Mouse (Mus musculus) spleen, adult 2 months (tissue): ENCODE data around the gene Fgfr1op. TPM values are rescaled to one million over a fixed set of nuclear protein-coding genes. Genes with fewer than 3 reads are reported as not detected.
A peak's percentile ranks its signal among the peaks of the same experiment; 100 is the strongest.
"Not testable (repeated sequence)": the region's sequence is repeated elsewhere in the genome, so short reads cannot be mapped to it uniquely, and the experiment has no call there.

Source experiments
- DNase-seq, 2 experiments: peaks; one replicate each; pipeline versions ENCODE4 v3.0.0 to v3.0.0-alpha.2; 2012 to 2021; ENCODE audit warnings: low spot score in 2 of 2, low read depth in 1 of 2
- H3K27ac ChIP-seq: fragments of 200-500 bp; 2 replicates; pipeline ENCODE4 v1.5.1; 2012; ENCODE audit warnings: low read length, inconsistent platforms; ENCODE audit not compliant: insufficient read depth
- H3K27me3 ChIP-seq: fragments of 200-500 bp; 2 replicates; pipeline ENCODE4 v1.6.1; 2012; ENCODE audit warnings: mild to moderate bottlenecking, moderate library complexity, low read length, inconsistent platforms; ENCODE audit not compliant: control insufficient read depth, insufficient read depth
- H3K36me3 ChIP-seq: fragments of 200-500 bp; 2 replicates; pipeline ENCODE4 v1.6.1; 2012; ENCODE audit warnings: mild to moderate bottlenecking, low read length, inconsistent platforms; ENCODE audit not compliant: control insufficient read depth, insufficient read depth
- H3K4me1 ChIP-seq: fragments of 200-500 bp; 2 replicates; pipeline ENCODE4 v1.6.1; 2011; ENCODE audit warnings: inconsistent platforms; ENCODE audit not compliant: control insufficient read depth, insufficient read depth, insufficient read length
- H3K4me3 ChIP-seq: fragments of 200-500 bp; 2 replicates; pipeline ENCODE4 v1.5.1; 2011; ENCODE audit warnings: mild to moderate bottlenecking, inconsistent platforms; ENCODE audit not compliant: insufficient read depth, insufficient read length; ENCODE audit errors: extremely low read depth
- WGBS: fragments of 180-500 bp; shearing (Covaris S2); methylation state at CpG from one replicate; pipeline ENCODE4 v1.1.7; 2018; 5-methylcytosine and 5-hydroxymethylcytosine counted together
- polyA plus RNA-seq: library from polyadenylated mRNA; depleted of rRNA; stranded (reverse); fragments of >200 nt; gene quantifications from 2 replicates; pipeline ENCODE4 v1.2.3, GENCODE M21; 2012; rRNA removed

The Fgfr1op gene
- polyA plus RNA-seq: 1.9 and 2.2 TPM in 2 replicates

DNA sequence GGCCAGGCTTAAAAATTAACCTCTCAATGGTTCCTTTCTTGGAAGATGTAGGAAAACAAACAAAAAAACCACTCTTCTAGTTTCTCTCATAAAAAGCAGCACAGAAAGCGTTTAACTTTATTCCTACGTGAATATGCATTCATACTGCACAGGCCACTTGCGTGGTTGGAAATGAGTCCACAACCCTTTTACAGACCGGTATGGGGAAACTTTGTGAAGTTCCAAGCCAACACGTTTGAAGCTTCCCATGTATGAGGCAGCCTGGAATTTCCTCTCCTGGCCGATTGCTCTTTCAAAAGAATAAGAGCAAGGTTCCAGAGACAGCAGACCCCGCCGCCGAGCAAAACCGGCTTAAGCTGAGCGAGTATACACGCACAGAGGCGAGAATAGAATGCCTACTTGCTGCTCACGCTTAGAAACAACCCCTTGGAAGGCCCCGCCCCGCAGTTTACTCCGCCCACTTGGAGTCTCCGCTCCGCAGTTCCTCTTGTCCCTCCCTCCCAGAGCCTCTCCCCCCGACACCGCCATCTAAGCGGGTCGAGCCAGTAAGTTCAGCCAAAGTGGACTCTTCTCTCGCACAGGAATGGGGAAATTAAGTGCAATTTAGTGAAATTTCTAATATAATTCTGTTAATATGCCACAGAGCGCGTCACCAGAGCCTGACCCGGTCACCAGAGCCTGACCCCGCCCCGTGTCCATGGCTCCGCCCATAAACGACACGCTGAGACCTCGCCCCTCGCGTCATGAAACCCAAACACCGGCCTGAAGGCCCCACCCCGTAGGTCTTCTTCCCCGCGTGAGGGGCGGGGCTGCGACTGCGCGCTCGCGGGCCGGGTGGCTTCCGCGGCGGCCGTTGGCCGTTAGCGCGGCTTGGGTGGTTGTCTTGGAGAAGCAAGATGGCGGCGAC is at the start of gene Fgfr1op:
Fgfr1op (plus strand) TSS at position 801 of the 907 bp plus-strand sequence.
- WGBS: 1% methylated on average over 21 of the region's 55 CpGs
- H3K4me1 ChIP-seq, H3K36me3 ChIP-seq, DNase-seq, H3K27me3 ChIP-seq: not testable (repeated sequence)
- Histone ChIP-seq H3K27ac (peak within 1 kb of the TSS; percentile 48), H3K4me3 (peak within 1 kb of the TSS; percentile 56)

DNA sequence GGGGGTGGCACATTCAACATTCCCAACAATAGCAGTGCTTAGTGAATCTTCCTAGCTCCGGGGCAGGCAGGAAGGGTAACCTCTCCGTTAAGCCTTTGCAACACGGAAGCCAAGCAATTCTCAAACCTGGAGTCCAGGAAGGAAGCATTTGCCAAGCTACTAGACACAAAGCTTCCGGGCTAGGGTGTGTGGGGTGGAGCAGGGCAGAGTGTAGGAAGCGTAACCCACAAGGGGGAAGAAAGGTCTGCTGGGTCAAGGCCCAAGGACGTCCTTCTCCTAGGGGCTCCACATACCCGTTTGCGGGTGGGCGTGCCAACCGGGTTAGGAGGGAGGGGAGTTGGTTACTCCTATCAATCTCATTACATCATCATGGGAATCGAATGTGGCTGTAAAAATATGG is 48.9 kb upstream of the Fgfr1op start:
- 4% methylated on average over 9 of the region's 11 CpGs for WGBS
- H3K27ac ChIP-seq: not testable (repeated sequence)

DNA sequence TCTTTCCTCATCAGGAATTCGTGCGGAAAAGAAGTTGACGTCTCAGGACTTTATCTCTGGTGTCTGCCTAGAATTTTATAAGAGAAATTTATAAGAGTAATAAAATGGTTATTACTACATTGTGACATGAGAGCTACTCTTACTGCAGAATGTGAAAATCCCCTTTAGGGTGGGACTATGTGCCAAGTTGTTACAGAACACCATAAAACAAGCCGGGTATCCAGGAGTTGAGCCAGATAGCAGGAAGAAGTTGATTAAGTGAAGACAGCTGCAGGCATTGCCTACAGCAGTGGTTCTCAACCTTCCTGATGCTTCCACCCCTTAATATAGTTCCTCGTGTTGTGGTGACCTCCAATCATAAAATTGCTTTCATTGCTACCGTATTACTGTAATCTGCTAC is 48.4 kb upstream of the Fgfr1op start:
- WGBS: no CpG with 5 or more reads among the region's 6 CpGs
- not testable (repeated sequence) for H3K36me3 ChIP-seq, H3K4me1 ChIP-seq, H3K4me3 ChIP-seq, H3K27ac ChIP-seq, DNase-seq, H3K27me3 ChIP-seq

More for the DNA sequence above, 48.9 kb upstream of the Fgfr1op start:
- H3K27me3 ChIP-seq, H3K4me3 ChIP-seq, H3K36me3 ChIP-seq, DNase-seq, H3K4me1 ChIP-seq: not testable (repeated sequence)

DNA sequence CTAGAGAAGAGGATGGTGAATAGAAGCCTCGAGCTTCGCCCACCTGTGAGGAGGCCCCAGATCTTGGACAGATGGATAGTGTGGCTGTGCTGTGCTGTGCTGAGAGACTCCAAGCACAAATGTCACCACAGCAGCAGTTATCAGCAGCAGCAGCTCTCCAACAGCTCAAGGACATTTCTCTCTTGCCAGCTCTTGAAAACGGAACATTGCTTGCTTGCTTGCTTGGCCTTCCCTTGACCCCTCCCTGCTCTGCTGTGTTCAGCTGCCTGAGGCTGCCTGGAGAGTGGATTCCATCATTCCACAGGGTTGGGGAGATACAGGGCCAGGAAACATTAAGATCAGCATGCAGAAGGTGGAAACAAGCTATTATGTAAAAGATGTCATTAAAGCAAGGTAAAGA is 42.3 kb upstream of the Fgfr1op start:
- not testable (repeated sequence) for H3K27me3 ChIP-seq, H3K4me1 ChIP-seq, H3K27ac ChIP-seq, DNase-seq, H3K36me3 ChIP-seq, H3K4me3 ChIP-seq
- WGBS: no CpG with 5 or more reads among the region's 3 CpGs

DNA sequence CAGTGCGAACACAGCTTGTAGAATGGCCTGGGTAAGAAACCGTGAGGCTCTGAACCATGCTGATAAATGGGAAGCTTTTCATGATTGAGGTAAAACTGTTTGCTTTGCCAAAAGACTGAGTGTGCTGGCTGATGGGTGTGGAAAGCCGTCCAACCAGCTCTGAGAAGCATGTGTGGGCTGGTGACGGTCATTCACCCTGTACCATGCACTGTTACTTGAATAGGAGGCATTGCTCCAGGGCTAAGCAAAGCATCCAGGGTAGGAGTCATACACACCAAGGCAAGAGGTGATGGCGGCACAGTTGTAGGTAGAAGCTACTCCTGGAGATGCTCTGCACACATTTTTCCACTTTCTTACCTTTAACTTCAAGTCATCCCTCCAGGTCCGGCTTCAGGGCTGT is 40.7 kb upstream of the Fgfr1op start:
- H3K4me1 ChIP-seq, H3K27ac ChIP-seq, DNase-seq, H3K4me3 ChIP-seq, H3K27me3 ChIP-seq, H3K36me3 ChIP-seq: not testable (repeated sequence)
- WGBS: 89% methylated on average over 4 of the region's 6 CpGs

DNA sequence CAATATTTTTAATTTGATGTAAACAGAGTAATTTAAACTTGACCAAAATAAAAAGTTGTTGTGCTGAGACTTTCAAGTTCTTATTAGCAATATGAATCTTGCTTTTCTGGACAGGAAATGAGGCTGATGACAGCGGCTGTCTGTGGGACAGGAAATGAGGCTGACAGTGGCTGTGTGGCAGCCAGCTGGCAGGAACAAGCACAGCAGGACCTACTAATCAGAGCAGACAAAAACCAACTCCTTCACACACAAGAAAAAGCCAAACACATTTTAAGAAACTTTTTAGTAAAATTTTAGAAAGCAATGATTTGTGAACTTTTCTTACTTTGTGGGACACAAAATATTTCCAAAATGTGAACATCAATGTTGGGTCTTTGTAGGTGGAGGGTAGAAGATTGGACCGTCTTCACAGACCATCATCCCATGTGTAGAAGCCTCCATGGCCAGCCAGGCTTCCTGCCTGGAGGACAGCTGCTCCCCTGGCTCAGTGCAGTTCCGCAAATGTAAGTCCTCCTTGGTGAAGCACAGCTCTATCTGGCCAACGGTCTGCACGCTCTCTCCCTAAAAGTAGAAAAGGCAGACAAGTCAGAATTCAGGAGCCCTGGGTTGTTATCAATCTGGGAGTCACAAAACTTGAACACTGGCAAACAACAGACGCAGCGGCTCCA is 36.8 kb upstream of the Fgfr1op start:
- WGBS: 63% methylated on average over 1 of the region's 7 CpGs
- not testable (repeated sequence) for H3K27ac ChIP-seq, H3K4me1 ChIP-seq, H3K27me3 ChIP-seq, DNase-seq, H3K36me3 ChIP-seq, H3K4me3 ChIP-seq

DNA sequence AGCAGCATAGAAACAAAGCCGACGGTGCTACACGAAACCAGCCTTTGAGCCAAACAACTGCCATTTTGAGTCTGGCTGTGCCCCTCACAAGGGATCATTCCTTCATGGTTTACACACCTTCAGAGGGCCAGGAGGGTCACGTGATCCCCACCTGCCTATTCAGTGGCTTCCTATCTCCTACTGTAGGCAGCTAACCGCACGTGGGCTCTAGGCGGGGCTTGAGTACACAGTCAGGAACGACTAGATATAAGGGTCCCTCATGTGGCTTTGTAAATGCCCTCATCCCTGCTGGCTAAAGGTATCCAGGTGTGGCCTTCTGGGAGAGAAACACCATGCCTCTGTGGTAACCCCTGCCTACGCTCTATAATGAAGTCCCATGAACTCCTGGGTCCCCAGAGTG is 35.7 kb upstream of the Fgfr1op start:
- not testable (repeated sequence) for DNase-seq, H3K4me1 ChIP-seq, H3K27ac ChIP-seq, H3K27me3 ChIP-seq, H3K36me3 ChIP-seq, H3K4me3 ChIP-seq
- WGBS: 93% methylated on average over 9 of the region's 9 CpGs

DNA sequence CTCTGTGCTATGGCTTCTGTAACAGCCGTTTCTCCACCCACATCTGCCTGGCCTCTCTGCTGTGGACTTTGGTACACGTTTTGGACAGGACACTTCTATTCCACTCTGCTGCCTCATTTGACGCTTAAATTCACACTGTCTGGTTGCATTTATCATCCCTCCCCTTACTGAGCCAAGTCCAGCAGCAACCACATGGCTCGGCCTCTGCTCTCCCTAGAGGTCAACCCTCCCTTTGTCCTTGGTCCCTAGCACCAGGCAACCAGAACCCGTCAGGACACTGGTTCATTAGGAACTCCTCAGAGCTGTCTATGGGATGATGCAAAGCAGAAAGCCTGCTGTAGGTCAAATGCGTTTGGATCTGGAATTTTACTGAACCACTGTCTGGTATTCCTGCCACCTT is 34.5 kb upstream of the Fgfr1op start:
- DNase-seq, H3K27ac ChIP-seq, H3K27me3 ChIP-seq, H3K4me1 ChIP-seq, H3K36me3 ChIP-seq, H3K4me3 ChIP-seq: not testable (repeated sequence)
- WGBS: no CpG with 5 or more reads among the region's 6 CpGs

DNA sequence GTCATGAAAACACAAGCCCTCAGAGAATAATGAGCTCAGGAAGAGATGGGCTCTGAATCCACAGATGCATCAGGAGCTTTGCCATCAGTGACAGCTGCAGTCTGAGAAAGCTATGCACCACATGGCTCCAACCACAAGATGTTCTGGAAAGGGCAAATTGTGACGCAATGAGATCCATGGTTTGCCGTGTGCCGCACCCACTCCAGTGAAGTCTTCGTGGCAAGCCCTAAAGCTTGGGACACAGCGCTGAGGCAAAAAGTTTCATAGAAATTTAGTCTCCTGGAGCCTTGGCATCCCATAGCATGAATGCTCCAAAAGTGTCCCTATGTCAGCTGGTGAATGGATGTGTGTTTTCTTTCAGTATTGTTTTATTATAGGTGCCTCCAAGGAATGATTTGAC is 27.2 kb upstream of the Fgfr1op start:
- not testable (repeated sequence) for H3K4me1 ChIP-seq, DNase-seq, H3K27me3 ChIP-seq, H3K27ac ChIP-seq, H3K4me3 ChIP-seq, H3K36me3 ChIP-seq
- over 99% methylated on average over 5 of the region's 5 CpGs for WGBS

DNA sequence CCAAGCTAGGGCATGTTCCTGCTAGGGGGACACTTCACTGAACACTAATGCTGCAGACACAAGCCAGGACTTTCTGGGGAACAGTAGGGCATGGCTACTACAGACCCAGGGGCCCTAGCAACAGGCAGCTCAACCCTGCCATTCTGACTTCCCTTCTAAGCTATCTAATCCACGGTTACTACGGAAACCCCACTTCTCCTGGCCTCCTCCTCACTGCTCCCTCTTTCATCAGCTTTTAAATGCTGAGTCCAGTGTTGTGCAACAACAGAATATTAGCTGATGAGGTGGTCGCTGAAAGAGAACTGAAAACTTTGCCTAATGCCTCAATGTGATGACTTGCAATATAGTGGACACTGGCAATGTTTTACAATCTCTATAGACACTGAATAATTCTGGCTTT is 25.1 kb upstream of the Fgfr1op start:
- not testable (repeated sequence) for H3K4me1 ChIP-seq, H3K4me3 ChIP-seq, H3K27me3 ChIP-seq, H3K36me3 ChIP-seq, DNase-seq, H3K27ac ChIP-seq
- WGBS: 78% methylated on average over 3 of the region's 3 CpGs
